Mouse (Mus musculus) MEL (cell line): ENCODE results near the gene Usp50. TPM values are rescaled to one million over a fixed set of nuclear protein-coding genes. Genes with fewer than 3 reads are reported as not detected.

Source experiments
- DNase-seq: peaks from one replicate; pipeline ENCODE4 v3.0.0; 2011; ENCODE audit warnings: low read depth, low spot score
- H3K27ac ChIP-seq: 2 replicates; pipeline ENCODE4 v1.5.1; 2012; ENCODE audit warnings: low read depth, mild to moderate bottlenecking, control low read depth, low read length, moderate library complexity; ENCODE audit not compliant: control insufficient read depth
- H3K27me3 ChIP-seq, 2 experiments: fragments of 150-350 bp in 1 of 2; sonication (generic) in 1 of 2; 2 replicates each; pipeline ENCODE4 v1.6.1; 2012; ENCODE audit warnings: low read length in 2 of 2, mild to moderate bottlenecking in 2 of 2, improper control_type of control experiment in 1 of 2, moderate library complexity in 1 of 2; ENCODE audit not compliant: insufficient read depth in 2 of 2, control insufficient read depth in 1 of 2
- H3K36me3 ChIP-seq, 2 experiments: 2 replicates each; pipeline ENCODE4 v1.6.1; 2012 to 2014; ENCODE audit warnings: low read length in 2 of 2, improper control_type of control experiment in 1 of 2, inconsistent platforms in 1 of 2, mild to moderate bottlenecking in 1 of 2; ENCODE audit not compliant: insufficient read depth in 2 of 2, control insufficient read depth in 1 of 2
- H3K4me1 ChIP-seq, 2 experiments: fragments of 150-350 bp in 1 of 2; sonication (generic) in 1 of 2; 2 replicates each; pipeline ENCODE4 v1.6.1; 2012; ENCODE audit warnings: low read length in 2 of 2, improper control_type of control experiment in 1 of 2, mild to moderate bottlenecking in 1 of 2; ENCODE audit not compliant: insufficient read depth in 2 of 2, control insufficient read depth in 1 of 2
- H3K4me3 ChIP-seq, 2 experiments: fragments of 150-350 bp in 1 of 2; sonication (generic) in 1 of 2; 2 replicates each; pipeline ENCODE4 v1.5.1; 2012; ENCODE audit warnings: low read depth in 2 of 2, low read length in 2 of 2, mild to moderate bottlenecking in 2 of 2, moderate library complexity in 2 of 2, control low read depth in 1 of 2, improper control_type of control experiment in 1 of 2; ENCODE audit not compliant: control insufficient read depth in 1 of 2, insufficient read depth in 1 of 2
- H3K79me2 ChIP-seq: 2 replicates; pipeline ENCODE4 v1.6.1; 2012; ENCODE audit warnings: mild to moderate bottlenecking, low read length, moderate library complexity; ENCODE audit not compliant: control insufficient read depth, poor library complexity, insufficient read depth
- H3K9ac ChIP-seq: 2 replicates; pipeline ENCODE4 v1.6.1; 2012; ENCODE audit warnings: low read depth, mild to moderate bottlenecking, control low read depth, low read length, moderate library complexity; ENCODE audit not compliant: control insufficient read depth, poor library complexity, severe bottlenecking
- H3K9me3 ChIP-seq: fragments of 150-350 bp; sonication (generic); replicated peaks from 2 replicates; pipeline ENCODE4 v1.6.1; 2012; ENCODE audit warnings: mild to moderate bottlenecking, low read length, improper control_type of control experiment, moderate library complexity; ENCODE audit not compliant: insufficient read depth
- CHD1 ChIP-seq: IDR thresholded peaks from 2 replicates; pipeline ENCODE4 v1.6.1; 2012; ENCODE audit warnings: low read depth, mild to moderate bottlenecking, inconsistent platforms, low read length, improper control_type of control experiment
- CTCF ChIP-seq, 3 experiments: IDR thresholded peaks in 2 of 3; conservative IDR thresholded peaks in 1 of 3; 2 replicates each; pipeline ENCODE4 v1.5.1; 2011 to 2012; ENCODE audit warnings: low read length in 3 of 3, low read depth in 2 of 3, mild to moderate bottlenecking in 2 of 3, improper control_type of control experiment in 1 of 3, inconsistent platforms in 1 of 3, mixed read lengths in 1 of 3, moderate library complexity in 1 of 3; ENCODE audit not compliant: control insufficient read depth in 1 of 3, insufficient read depth in 1 of 3, poor library complexity in 1 of 3, severe bottlenecking in 1 of 3
- EP300 ChIP-seq, 2 experiments: IDR thresholded peaks; 2 replicates each; pipeline ENCODE4 v1.6.1; 2011; ENCODE audit warnings: improper control_type of control experiment in 2 of 2, low read length in 2 of 2, low read depth in 1 of 2, mild to moderate bottlenecking in 1 of 2
- GATA1 ChIP-seq: IDR thresholded peaks from 2 replicates; pipeline ENCODE4 v1.6.1; 2011; ENCODE audit warnings: low read depth, low read length, improper control_type of control experiment
- HCFC1 ChIP-seq: IDR thresholded peaks from 2 replicates; pipeline ENCODE4 v1.6.1; 2012; ENCODE audit warnings: low read depth, mild to moderate bottlenecking, inconsistent platforms, low read length, improper control_type of control experiment, moderate library complexity
- MYC ChIP-seq: IDR thresholded peaks from 2 replicates; pipeline ENCODE4 v1.6.1; 2011; ENCODE audit warnings: low read depth, mild to moderate bottlenecking, low read length, improper control_type of control experiment, moderate library complexity
- POLR2AphosphoS2 ChIP-seq: IDR thresholded peaks from 2 replicates; pipeline ENCODE4 v1.6.1; 2011; ENCODE audit warnings: low read length, improper control_type of control experiment
- POLR2AphosphoS5 ChIP-seq: IDR thresholded peaks from 2 replicates; pipeline ENCODE4 v1.6.1; 2012; ENCODE audit warnings: low read depth, borderline replicate concordance, mild to moderate bottlenecking, inconsistent platforms, low read length, moderate library complexity, mixed read lengths
- RAD21 ChIP-seq: IDR thresholded peaks from 2 replicates; pipeline ENCODE4 v1.6.1; 2011; ENCODE audit warnings: mild to moderate bottlenecking, low read depth, low read length, improper control_type of control experiment
- SIN3A ChIP-seq: IDR thresholded peaks from 2 replicates; pipeline ENCODE4 v1.6.1; 2012; ENCODE audit warnings: low read length, improper control_type of control experiment, inconsistent platforms
- SMC3 ChIP-seq: IDR thresholded peaks from 2 replicates; pipeline ENCODE4 v1.6.1; 2011; ENCODE audit warnings: low read depth, low read length, improper control_type of control experiment
- TBP ChIP-seq: IDR thresholded peaks from 2 replicates; pipeline ENCODE4 v1.8.0; 2011; ENCODE audit warnings: low read depth, low read length, improper control_type of control experiment
- USF1 ChIP-seq: IDR thresholded peaks from 2 replicates; pipeline ENCODE4 v1.6.1; 2014; ENCODE audit warnings: low read depth, mild to moderate bottlenecking, inconsistent platforms, low read length, improper control_type of control experiment, moderate library complexity
- ZC3H11A ChIP-seq: IDR thresholded peaks from 2 replicates; pipeline ENCODE4 v1.6.1; 2012; ENCODE audit warnings: low read depth, mild to moderate bottlenecking, inconsistent platforms, low read length, improper control_type of control experiment
- polyA plus RNA-seq, 2 experiments: library from polyadenylated mRNA; stranded (reverse) in 1 of 2; unstranded in 1 of 2; fragments of >175 nt in 1 of 2; fragments of >200 nt in 1 of 2; gene quantifications; 2 replicates each; pipeline versions ENCODE4 v1.2.1 to v1.2.4; 2012; ENCODE audit warnings: low replicate concordance in 2 of 2, low read depth in 1 of 2; ENCODE audit not compliant: insufficient read length in 2 of 2, insufficient read depth in 1 of 2, missing spikeins in 1 of 2
- total RNA-seq: library from RNA; depleted of rRNA; stranded (reverse); fragments of 300-350 nt; gene quantifications from 2 replicates; pipeline ENCODE4 v1.2.3, GENCODE M21; 2012; rRNA removed

The Usp50 gene
- total and polyA plus RNA-seq, 3 experiments, result 0.28 to 1.0 TPM; not detected in 1

GRCm38 (mm10) chr2:126668621-126669252 is 114.5 kb downstream of the Usp50 start:
- no peak overlapping the region for H3K4me3 ChIP-seq
- DNase-seq, result no peak
- peaks cover 21% of the 10 kb centered on the region for H3K79me2 ChIP-seq
- H3K4me1 ChIP-seq, result peaks cover 4 to 11% of the 10 kb centered on the region in 2 experiments
- peak; percentile 45; the same call in 1 of the 2 replicates for TF ChIP-seq POLR2AphosphoS2
- no peak for TF ChIP-seq USF1
- H3K27me3 ChIP-seq, result no peaks in the 10 kb centered on the region
- H3K9ac ChIP-seq, result no peak overlapping the region
- no peak overlapping the region for H3K27ac ChIP-seq
- H3K9me3 ChIP-seq, result no peaks in the 10 kb centered on the region
- peaks cover 0 to 20% of the 10 kb centered on the region in 2 experiments; a peak in 2 of 4 replicates for H3K36me3 ChIP-seq

- Histone ChIP-seq H3K9ac (no peak overlapping the region), H3K27me3 (no peaks in the 10 kb centered on the region), H3K4me3 (no peak overlapping the region), H3K79me2 (peaks cover 7% of the 10 kb centered on the region)
- TF ChIP-seq TBP, result no peak
- TF ChIP-seq EP300 (IDR thresholded peaks at IDR 0.05; ENCODE audit: low read depth in 1 of 2, low read length in 2 of 2), result peak in 1 of 2 experiments; percentile 17; a peak in 1 of 4 replicates
- TF ChIP-seq, all 39 proteins: peak for 1
- no peaks in the 10 kb centered on the region for H3K9me3 ChIP-seq
- H3K36me3 ChIP-seq, result peaks cover 0 to 5% of the 10 kb centered on the region in 2 experiments; a peak in 2 of 4 replicates
- no peak overlapping the region for H3K27ac ChIP-seq
- DNase-seq, result no peak
- H3K4me1 ChIP-seq, result peaks cover 0 to 4% of the 10 kb centered on the region in 2 experiments; a peak in 1 of 4 replicates
Measured at GRCm38 (mm10) chr2:126665984-126666383, 117.3 kb downstream of the Usp50 start.

- Histone ChIP-seq H3K27ac (no peak overlapping the region), H3K27me3 (no peaks in the 10 kb centered on the region), H3K36me3 (peaks cover 0 to 4% of the 10 kb centered on the region in 2 experiments; a peak in 2 of 4 replicates), H3K9me3 (no peaks in the 10 kb centered on the region)
- DNase-seq, result peak; percentile 81
- TF ChIP-seq ZC3H11A (peak; percentile 89), CTCF (IDR thresholded peaks at IDR 0.05 in 2 of 3, conservative IDR thresholded peaks at IDR 0.05 in 1 of 3; ENCODE audit: control insufficient read depth in 1 of 3, insufficient read depth in 1 of 3, low read depth in 2 of 3, low read length in 3 of 3, poor library complexity in 1 of 3, severe bottlenecking in 1 of 3) (peak; percentile 31 to 95 (median 56); a peak in 5 of 6 replicates), MYC (peak; percentile 77; the same call in 1 of the 2 replicates), RAD21 (peak; percentile 94), GATA1 (no peak), CHD1 (no peak), SMC3 (peak; percentile 93), HCFC1 (no peak), SIN3A (peak; percentile 73; the same call in 1 of the 2 replicates), POLR2AphosphoS5 (no peak)
- TF ChIP-seq, all 39 proteins: peak for 6
- H3K4me1 ChIP-seq, result peaks cover 0 to 4% of the 10 kb centered on the region in 2 experiments; a peak in 1 of 4 replicates
- H3K79me2 ChIP-seq, result peaks cover 2% of the 10 kb centered on the region; the same call in 1 of the 2 replicates
- no peak overlapping the region for H3K4me3 ChIP-seq
- H3K9ac ChIP-seq, result no peak overlapping the region
Measured at GRCm38 (mm10) chr2:126663481-126663880, 119.8 kb downstream of the Usp50 start.

Other genes starting within 250 kb of the Usp50 start
- gene Slc27a2, start 231.1 kb downstream of the Usp50 start, total RNA-seq, result not detected in 2 replicates
- not detected for gene Slc27a2, start 231.1 kb downstream of the Usp50 start, polyA plus RNA-seq
- gene Hdc, start 164.2 kb downstream of the Usp50 start, total RNA-seq, result 2.2 and 2.8 TPM in 2 replicates
- 1 to 10 TPM in 1 of 2 experiments, not detected in 1; 5.5 TPM for gene Hdc, start 164.2 kb downstream of the Usp50 start, polyA plus RNA-seq
- gene Gabpb1, start 107.1 kb downstream of the Usp50 start, total RNA-seq, result 11.7 and 13.1 TPM in 2 replicates
- gene Gabpb1, start 107.1 kb downstream of the Usp50 start, polyA plus RNA-seq, result 10 to 100 TPM in 1 of 2 experiments, not detected in 1; 17.8 TPM
- gene Usp8, start 76.1 kb downstream of the Usp50 start, total RNA-seq, result 18.5 and 21.1 TPM in 2 replicates
- gene Usp8, start 76.1 kb downstream of the Usp50 start, polyA plus RNA-seq, result 10 to 100 TPM in 1 of 2 experiments, not detected in 1; 34.6 TPM
- gene Trpm7, start 92.8 kb upstream of the Usp50 start, total RNA-seq, result 22.3 and 27.4 TPM in 2 replicates
- gene Trpm7, start 92.8 kb upstream of the Usp50 start, polyA plus RNA-seq, result 10 to 100 TPM in 1 of 2 experiments, not detected in 1; 23.1 TPM
- 16.6 and 17.5 TPM in 2 replicates for gene Sppl2a, start 149.8 kb upstream of the Usp50 start, total RNA-seq
- gene Sppl2a, start 149.8 kb upstream of the Usp50 start, polyA plus RNA-seq, result 10 to 100 TPM in 1 of 2 experiments, not detected in 1; 12.1 TPM
- 9.4 and 10.5 TPM in 2 replicates for gene Ap4e1, start 225.2 kb upstream of the Usp50 start, total RNA-seq
- gene Ap4e1, start 225.2 kb upstream of the Usp50 start, polyA plus RNA-seq, result 1 to 10 TPM in 1 of 2 experiments, not detected in 1; 9.4 TPM